ENCODE assay signal across 26 mouse cellular contexts in genomic region chr1:105900158-105900557, GRCm38 (mm10).
"Had no signal": no experiment of that assay in that cellular context is flagged by ENCODE, and none has a peak within 500 bp of the region (broad histone marks: within the 10 kb centered on the region; RNA-seq: fewer than 3 reads in every experiment).

No protein-coding gene starts in this region.

- DNase-seq: gastrocnemius, adult 2 months; gastrocnemius, postnatal 10 days; gastrocnemius, postnatal 25 days; heart, adult 18-20 months; heart, postnatal 14 days; heart, postnatal 36 days; kidney, adult 11 months; kidney, adult 8-10 months; kidney, postnatal 14 days; kidney, postnatal 36 days; layer of hippocampus, adult 9-11 months; layer of hippocampus, postnatal 36 days; left cerebral cortex, postnatal 4 days had no signal

- H3K4me1 ChIP-seq: hindbrain, embryonic 13.5 days; hindbrain, embryonic 15.5 days; limb, embryonic 13.5 days; limb, embryonic 15.5 days; liver, embryonic 12.5 days had no signal

- H3K27ac ChIP-seq: gastrocnemius, adult 2 months; heart, embryonic 13.5 days; heart, embryonic 15.5 days; hindbrain, embryonic 13.5 days; hindbrain, embryonic 15.5 days; hindbrain, postnatal 0 days; kidney, embryonic 15.5 days; kidney, postnatal 0 days; limb, embryonic 13.5 days; limb, embryonic 15.5 days; liver, embryonic 12.5 days; liver, embryonic 14.5 days had no signal

- ATAC-seq: forebrain, embryonic 16.5 days; hindbrain, postnatal 0 days; liver, embryonic 12.5 days had no signal

- H3K9me3 ChIP-seq: heart, embryonic 15.5 days; hindbrain, embryonic 13.5 days; hindbrain, embryonic 15.5 days; kidney, embryonic 15.5 days; limb, embryonic 15.5 days; liver, embryonic 12.5 days had no signal

- H3K4me3 ChIP-seq: gastrocnemius, adult 2 months; heart, embryonic 13.5 days; heart, embryonic 15.5 days; hindbrain, embryonic 13.5 days; hindbrain, embryonic 15.5 days; kidney, embryonic 15.5 days; limb, embryonic 13.5 days; limb, embryonic 15.5 days; liver, embryonic 12.5 days had no signal

- H3K9ac ChIP-seq: heart, embryonic 13.5 days; heart, embryonic 15.5 days; hindbrain, embryonic 13.5 days; hindbrain, embryonic 15.5 days; kidney, embryonic 15.5 days; limb, embryonic 13.5 days; limb, embryonic 15.5 days; liver, embryonic 12.5 days; liver, embryonic 14.5 days had no signal

- H3K36me3 ChIP-seq: heart, embryonic 13.5 days; heart, embryonic 15.5 days; hindbrain, embryonic 13.5 days; hindbrain, embryonic 15.5 days; kidney, embryonic 15.5 days; limb, embryonic 13.5 days; limb, embryonic 15.5 days; liver, embryonic 12.5 days had no signal

- H3K4me2 ChIP-seq: heart, embryonic 11.5 days; heart, embryonic 13.5 days; heart, embryonic 15.5 days; hindbrain, embryonic 13.5 days; hindbrain, embryonic 15.5 days; kidney, embryonic 15.5 days; limb, embryonic 13.5 days; limb, embryonic 15.5 days; liver, embryonic 12.5 days had no signal

- H3K27me3 ChIP-seq: heart, embryonic 13.5 days; heart, embryonic 15.5 days; hindbrain, embryonic 13.5 days; hindbrain, embryonic 15.5 days; kidney, embryonic 15.5 days; limb, embryonic 13.5 days; limb, embryonic 15.5 days; liver, embryonic 12.5 days had no signal
